Mouse (Mus musculus) heart, postnatal 0 days (tissue): ENCODE measurements around the gene Vars2.

Experiments used
- CTCF ChIP-seq: IDR thresholded peaks from 2 replicates; pipeline ENCODE4 v1.5.1; 2016; ENCODE audit warnings: antibody characterized with exemption, control low read depth, low read depth
- EP300 ChIP-seq: IDR thresholded peaks from 2 replicates; pipeline ENCODE4 v1.6.1; 2016; ENCODE audit warnings: antibody characterized with exemption, low read depth

- TF ChIP-seq CTCF (no peak), EP300 (no peak)
Observed at GRCm38 (mm10) chr17:35708611-35709010, 41.2 kb upstream of the Vars2 start.
